Mouse (Mus musculus) frontal cortex, postnatal 10 days (tissue): Measurements from ENCODE around the gene Aire.
"Not testable (repeated sequence)": the region's sequence is repeated elsewhere in the genome, so short reads cannot be mapped to it uniquely, and the experiment has no call there.

ENCODE experiments used
- DNase-seq, 2 experiments: peaks; one replicate each; pipeline ENCODE4 v3.0.0; 2022; ENCODE audit warnings: low spot score in 2 of 2, mixed read lengths in 1 of 2

Aire gene

GRCm38 (mm10) chr10:78049519-78050035 lies 6.2 kb upstream of the Aire start:
- DNase-seq = no peak

GRCm38 (mm10) chr10:78048061-78048730 lies 4.8 kb upstream of the Aire start:
- no peak for DNase-seq

GRCm38 (mm10) chr10:78046388-78046787 lies 3.0 kb upstream of the Aire start:
- no peak for DNase-seq

GRCm38 (mm10) chr10:78044531-78044930 lies 1.1 kb upstream of the Aire start:
- DNase-seq = no peak

GRCm38 (mm10) chr10:78042697-78043405 lies 559 bp downstream of the Aire start:
- DNase-seq = no peak

GRCm38 (mm10) chr10:78042096-78042495 lies 1.3 kb downstream of the Aire start:
- DNase-seq = no peak

GRCm38 (mm10) chr10:78041647-78042046 lies 1.8 kb downstream of the Aire start, which contains the start of gene Dnmt3l:
Dnmt3l (plus strand) TSS chr10:78041947.
- DNase-seq = no peak

GRCm38 (mm10) chr10:78037139-78037538 lies 6.3 kb downstream of the Aire start:
- no peak for DNase-seq

- DNase-seq = no peak
Observed at GRCm38 (mm10) chr10:78031987-78032386, 11.4 kb downstream of the Aire start.

GRCm38 (mm10) chr10:78029080-78029479 lies 14.3 kb downstream of the Aire start:
- no peak for DNase-seq

GRCm38 (mm10) chr10:78028129-78028528 lies 15.3 kb downstream of the Aire start:
- peak in 1 of 2 experiments; percentile 61 for DNase-seq

GRCm38 (mm10) chr10:78025453-78025852 lies 18.0 kb downstream of the Aire start:
- DNase-seq = not testable (repeated sequence)

- not testable (repeated sequence) for DNase-seq
Observed at GRCm38 (mm10) chr10:78019984-78020383, 23.4 kb downstream of the Aire start.

GRCm38 (mm10) chr10:78019291-78019690 lies 24.1 kb downstream of the Aire start:
- no peak for DNase-seq

- DNase-seq = peak in 1 of 2 experiments; percentile 69
Observed at GRCm38 (mm10) chr10:78018797-78019203, 24.6 kb downstream of the Aire start.

GRCm38 (mm10) chr10:78016366-78016765 lies 27.0 kb downstream of the Aire start:
- no peak for DNase-seq

GRCm38 (mm10) chr10:78015489-78015888 lies 27.9 kb downstream of the Aire start:
- no peak for DNase-seq

- no peak for DNase-seq
Observed at GRCm38 (mm10) chr10:78012661-78013495, 30.5 kb downstream of the Aire start.

- not testable (repeated sequence) for DNase-seq
Observed at GRCm38 (mm10) chr10:78011116-78011515, 32.3 kb downstream of the Aire start.

- no peak for DNase-seq
Observed at GRCm38 (mm10) chr10:78010335-78010734, 33.1 kb downstream of the Aire start.

GRCm38 (mm10) chr10:78009945-78010293 lies 33.5 kb downstream of the Aire start, which contains the start of gene Pfkl:
Pfkl (minus strand) TSS chr10:78010083.
- DNase-seq = no peak
